Mouse (Mus musculus): ENCODE measurements around the gene March5. TPM values are rescaled to one million over a fixed set of nuclear protein-coding genes. Genes with fewer than 3 reads are reported as not detected.
A peak's percentile ranks its signal among the peaks of the same experiment; 100 is the strongest.

Gene March5
- polyA plus RNA-seq, 1 experiment from 2014 or later, result 102 TPM

DNA sequence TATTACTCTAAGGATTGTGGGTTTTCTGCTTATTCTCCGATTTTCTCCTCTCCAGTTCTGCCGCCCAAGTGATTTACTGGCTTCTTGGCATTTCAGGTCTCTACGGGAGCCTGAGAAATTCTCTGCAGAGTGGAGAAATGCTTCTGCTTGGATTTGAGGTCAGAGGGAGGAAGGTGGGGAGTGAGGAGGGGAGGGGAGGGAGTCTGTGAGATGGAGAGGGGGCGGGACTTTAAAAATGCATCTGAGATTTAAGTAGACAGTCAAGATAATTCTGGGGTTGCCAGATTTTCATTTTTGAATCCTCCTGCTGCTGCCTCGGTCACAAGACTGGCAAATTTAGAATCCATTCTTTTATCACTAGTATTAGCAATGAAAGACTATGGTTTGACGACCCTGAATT lies 31.4 kb upstream of the March5 start:
- Histone ChIP-seq H3K4me2 (ENCODE audit: low read depth, low read length) (peak overlapping the region; percentile 100), H3K9ac (ENCODE audit: low read depth, low read length) (peak overlapping the region; percentile 65), H3K9me3 (ENCODE audit: control insufficient read depth, low read length) (no peaks in the 10 kb centered on the region), H3K36me3 (ENCODE audit: control insufficient read depth, insufficient read depth, low read length) (no peaks in the 10 kb centered on the region), H3K27ac (replicated peaks; ENCODE audit: low read depth, low read length) (peak overlapping the region; percentile 64), H3K4me1 (ENCODE audit: control insufficient read depth, insufficient read depth, low read length) (peaks cover 8% of the 10 kb centered on the region), H3K4me3 (ENCODE audit: low read depth, low read length) (peak overlapping the region; percentile 68), H3K27me3 (replicated peaks; ENCODE audit: control insufficient read depth, insufficient read depth, low read length) (peaks cover 38% of the 10 kb centered on the region)
- 13% methylated on average over 6 of the region's 6 CpGs for WGBS
- DNase-seq (ENCODE audit: low spot score) (peak; percentile 25), ATAC-seq (ENCODE audit: low read depth) (no peak)

DNA sequence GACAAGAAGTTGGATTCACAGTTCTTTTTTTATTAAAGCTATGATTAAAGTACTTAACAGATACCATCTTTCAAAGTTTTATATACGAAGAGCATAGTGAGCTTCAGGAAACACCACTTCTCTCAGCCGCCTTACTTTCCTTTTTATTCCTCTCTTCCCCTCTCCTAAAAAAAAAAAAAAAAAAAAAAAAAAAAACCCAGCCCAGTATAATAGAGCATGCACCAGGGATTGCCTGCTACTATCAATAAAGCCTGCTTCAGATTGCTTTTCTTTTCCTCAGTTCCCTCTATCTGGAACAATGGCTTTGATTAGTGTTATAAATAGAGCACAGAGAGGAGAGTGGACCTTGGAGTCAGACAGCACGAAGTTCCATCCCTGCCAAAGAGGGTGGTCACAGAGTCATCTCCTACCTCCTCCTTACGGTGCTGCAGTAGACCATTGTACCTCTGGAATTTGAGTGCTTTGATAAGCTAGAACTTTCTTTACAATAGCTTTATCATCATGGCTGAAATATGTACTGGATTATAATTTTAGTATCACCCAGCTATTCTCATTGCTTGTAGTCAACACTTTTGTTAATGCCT lies 30.4 kb upstream of the March5 start:
- 44% methylated on average over 4 of the region's 4 CpGs for WGBS

DNA sequence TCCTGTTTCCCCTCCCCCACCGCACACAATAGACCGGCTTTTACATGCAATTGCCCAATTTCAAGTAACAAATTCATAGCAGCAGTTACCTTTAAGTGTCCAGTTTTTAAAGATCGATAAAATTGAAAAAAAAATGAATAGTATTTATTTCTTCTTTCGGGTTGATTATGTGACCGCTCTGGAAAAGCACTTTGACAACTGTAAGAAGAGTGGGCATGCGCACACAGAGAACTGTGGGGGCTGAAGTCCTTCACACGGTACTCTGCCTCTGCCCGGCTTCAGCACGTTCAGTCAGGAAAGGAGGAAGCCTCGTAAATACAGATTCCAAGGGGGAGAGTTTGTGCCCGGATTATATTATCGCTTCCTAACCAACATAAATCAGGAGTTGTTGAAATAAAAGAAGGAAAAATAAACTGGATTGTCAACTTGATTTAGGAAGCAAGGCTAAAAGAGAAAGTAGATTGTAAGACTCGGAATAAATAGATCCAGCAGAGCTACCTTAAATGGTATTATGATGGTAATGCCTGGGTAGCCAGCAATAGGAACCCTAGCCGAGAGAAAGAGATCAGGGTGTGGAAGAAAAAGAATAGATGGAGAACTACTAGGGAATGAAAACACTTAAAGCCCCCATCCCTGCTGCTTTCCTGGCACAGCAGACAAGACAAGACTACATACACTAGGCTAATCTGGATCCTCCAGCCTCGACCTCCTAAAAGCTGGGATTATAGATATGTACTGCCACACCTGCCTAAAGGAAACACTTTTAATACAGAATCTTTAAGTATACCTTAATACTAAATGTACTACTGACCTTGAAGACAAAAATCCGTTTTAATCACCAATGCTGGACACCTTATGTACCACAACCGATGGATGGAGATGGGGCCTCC lies 29.3 kb upstream of the March5 start:
- H3K36me3 ChIP-seq (ENCODE audit: control insufficient read depth, insufficient read depth, low read length), result no peaks in the 10 kb centered on the region
- 16% methylated on average over 17 of the region's 17 CpGs for WGBS
- DNase-seq (ENCODE audit: low spot score) (peak; percentile 88), ATAC-seq (ENCODE audit: low read depth) (peak; percentile 73)
- H3K4me3 ChIP-seq (ENCODE audit: low read depth, low read length), result peak overlapping the region; percentile 35
- H3K9me3 ChIP-seq (ENCODE audit: control insufficient read depth, low read length), result no peaks in the 10 kb centered on the region
- H3K27ac ChIP-seq (replicated peaks; ENCODE audit: low read depth, low read length), result no peak overlapping the region
- H3K4me1 ChIP-seq (ENCODE audit: control insufficient read depth, insufficient read depth, low read length), result peaks cover 8% of the 10 kb centered on the region
- peak overlapping the region; percentile 53; the same call in 1 of the 2 replicates for H3K9ac ChIP-seq (ENCODE audit: low read depth, low read length)
- H3K4me2 ChIP-seq (ENCODE audit: low read depth, low read length), result peak overlapping the region; percentile 54
- H3K27me3 ChIP-seq (replicated peaks; ENCODE audit: control insufficient read depth, insufficient read depth, low read length), result peaks cover 25% of the 10 kb centered on the region

More for the DNA sequence above, 30.4 kb upstream of the March5 start:
- ATAC-seq (ENCODE audit: low read depth) (no peak), DNase-seq (ENCODE audit: low spot score) (no peak)
- peaks cover 36% of the 10 kb centered on the region for H3K27me3 ChIP-seq (replicated peaks; ENCODE audit: control insufficient read depth, insufficient read depth, low read length)
- peaks cover 8% of the 10 kb centered on the region for H3K4me1 ChIP-seq (ENCODE audit: control insufficient read depth, insufficient read depth, low read length)
- H3K9me3 ChIP-seq (ENCODE audit: control insufficient read depth, low read length), result no peaks in the 10 kb centered on the region
- H3K27ac ChIP-seq (replicated peaks; ENCODE audit: low read depth, low read length), result no peak overlapping the region
- H3K4me2 ChIP-seq (ENCODE audit: low read depth, low read length), result no peak overlapping the region
- no peak overlapping the region for H3K4me3 ChIP-seq (ENCODE audit: low read depth, low read length)
- no peak overlapping the region for H3K9ac ChIP-seq (ENCODE audit: low read depth, low read length)
- no peaks in the 10 kb centered on the region for H3K36me3 ChIP-seq (ENCODE audit: control insufficient read depth, insufficient read depth, low read length)

DNA sequence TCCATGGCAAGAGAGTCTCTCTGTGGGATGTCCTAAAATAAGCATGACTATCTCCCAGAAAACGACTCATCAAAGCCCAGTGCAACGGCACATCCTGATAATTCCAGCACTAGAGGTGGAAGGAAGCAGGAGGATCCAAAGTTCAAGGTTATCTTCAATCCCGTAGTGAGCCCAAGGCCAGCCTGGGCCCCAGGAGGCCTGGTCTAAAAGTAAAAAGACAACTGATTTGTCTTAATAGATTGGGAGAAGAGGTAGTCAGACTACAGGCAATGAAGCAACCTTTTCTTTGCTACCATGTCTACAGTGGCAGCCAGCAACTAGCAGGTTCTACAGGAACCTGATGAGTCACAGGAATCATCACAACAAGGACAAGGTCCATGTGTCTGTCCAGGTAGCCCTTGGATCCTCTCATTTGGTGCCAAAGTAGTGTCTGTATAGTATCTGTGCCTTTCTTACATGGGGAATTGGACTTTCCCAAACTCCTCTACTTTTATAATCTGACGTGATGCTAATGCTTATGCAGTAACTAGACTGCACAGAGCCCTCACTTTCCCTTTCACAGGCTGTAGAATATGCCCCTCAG lies 18.9 kb upstream of the March5 start:
- WGBS, result 76% methylated on average over 4 of the region's 4 CpGs
- ATAC-seq (ENCODE audit: low read depth), result no peak

DNA sequence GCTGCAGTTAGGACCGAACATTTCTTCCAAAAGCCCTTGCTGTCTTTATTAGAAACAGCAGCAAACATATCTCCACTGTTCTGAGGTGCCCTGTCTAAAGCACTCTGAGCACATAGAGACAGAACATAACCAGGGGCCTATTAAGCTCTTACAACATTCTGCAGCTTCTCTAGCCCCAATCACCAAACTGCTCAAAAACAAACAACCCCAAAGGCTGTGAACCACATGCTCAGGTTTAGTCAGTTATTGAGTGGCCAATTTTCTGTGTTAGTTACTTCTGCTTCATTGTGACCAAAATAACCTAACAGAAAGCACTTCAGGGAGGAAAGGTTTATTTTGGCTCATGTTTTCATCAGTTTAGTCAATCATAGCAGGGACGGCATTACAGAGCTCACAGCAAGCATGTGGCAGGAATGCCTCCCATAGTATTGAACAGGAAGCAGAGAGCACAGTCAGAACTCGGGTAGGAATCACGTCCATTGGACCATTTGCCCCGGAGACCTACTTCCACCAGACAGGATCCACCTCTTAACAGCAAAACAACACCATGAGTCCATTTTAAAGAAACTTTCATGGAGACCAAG lies 14.8 kb upstream of the March5 start:
- H3K4me1 ChIP-seq (ENCODE audit: control insufficient read depth, insufficient read depth, low read length), result no peaks in the 10 kb centered on the region
- no peak overlapping the region for H3K27ac ChIP-seq (replicated peaks; ENCODE audit: low read depth, low read length)
- ATAC-seq (ENCODE audit: low read depth), result no peak
- H3K9me3 ChIP-seq (ENCODE audit: control insufficient read depth, low read length), result no peaks in the 10 kb centered on the region
- H3K36me3 ChIP-seq (ENCODE audit: control insufficient read depth, insufficient read depth, low read length), result no peaks in the 10 kb centered on the region
- no peak overlapping the region for H3K9ac ChIP-seq (ENCODE audit: low read depth, low read length)
- no peak overlapping the region for H3K4me2 ChIP-seq (ENCODE audit: low read depth, low read length)
- DNase-seq (ENCODE audit: low spot score), result no peak
- H3K4me3 ChIP-seq (ENCODE audit: low read depth, low read length), result no peak overlapping the region
- no peaks in the 10 kb centered on the region for H3K27me3 ChIP-seq (replicated peaks; ENCODE audit: control insufficient read depth, insufficient read depth, low read length)
- WGBS, result 61% methylated on average over 5 of the region's 5 CpGs

More for the DNA sequence above, 18.9 kb upstream of the March5 start:
- Histone ChIP-seq H3K36me3 (ENCODE audit: control insufficient read depth, insufficient read depth, low read length) (no peaks in the 10 kb centered on the region), H3K4me3 (ENCODE audit: low read depth, low read length) (no peak overlapping the region), H3K27ac (replicated peaks; ENCODE audit: low read depth, low read length) (no peak overlapping the region), H3K9ac (ENCODE audit: low read depth, low read length) (no peak overlapping the region), H3K4me2 (ENCODE audit: low read depth, low read length) (no peak overlapping the region), H3K9me3 (ENCODE audit: control insufficient read depth, low read length) (no peaks in the 10 kb centered on the region), H3K4me1 (ENCODE audit: control insufficient read depth, insufficient read depth, low read length) (no peaks in the 10 kb centered on the region), H3K27me3 (replicated peaks; ENCODE audit: control insufficient read depth, insufficient read depth, low read length) (no peaks in the 10 kb centered on the region)
- no peak for DNase-seq (ENCODE audit: low spot score)

DNA sequence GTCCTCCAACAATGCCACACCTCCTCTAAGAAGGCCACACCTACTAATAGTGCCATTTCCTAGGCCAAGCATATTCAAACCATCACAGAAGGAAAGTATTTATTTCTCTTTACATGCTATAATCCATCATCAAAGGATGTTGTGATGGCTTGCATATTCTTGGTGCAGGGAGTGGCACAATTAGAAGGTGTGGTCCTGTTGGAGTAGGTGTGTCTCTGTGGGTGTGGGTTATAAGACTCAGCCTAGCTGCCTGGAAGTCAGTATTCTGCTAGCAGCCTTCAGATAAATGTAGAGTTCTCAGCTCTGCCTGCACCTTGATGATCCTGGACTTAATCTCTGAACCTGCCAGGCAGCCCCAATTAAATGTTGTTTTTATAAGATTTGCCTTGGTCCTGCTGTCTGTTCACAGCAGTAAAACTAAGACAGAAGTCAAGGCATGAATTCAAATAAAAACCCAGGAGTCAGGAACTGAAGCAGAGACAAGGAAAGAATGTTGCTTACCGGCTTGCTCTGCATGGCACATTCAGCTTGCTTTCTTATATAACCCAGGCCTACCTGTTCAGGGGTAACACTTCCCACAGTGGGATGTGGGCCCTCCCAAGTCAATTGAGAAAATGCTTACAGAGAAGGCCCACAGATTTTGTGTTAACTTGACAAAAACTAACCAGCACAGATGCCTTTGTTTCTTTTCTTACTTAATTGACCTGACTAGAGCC lies 9.0 kb upstream of the March5 start:
- H3K4me1 ChIP-seq (ENCODE audit: control insufficient read depth, insufficient read depth, low read length), result no peaks in the 10 kb centered on the region
- WGBS, result 78% methylated on average over 1 of the region's 1 CpGs
- no peak overlapping the region for H3K27ac ChIP-seq (replicated peaks; ENCODE audit: low read depth, low read length)

DNA sequence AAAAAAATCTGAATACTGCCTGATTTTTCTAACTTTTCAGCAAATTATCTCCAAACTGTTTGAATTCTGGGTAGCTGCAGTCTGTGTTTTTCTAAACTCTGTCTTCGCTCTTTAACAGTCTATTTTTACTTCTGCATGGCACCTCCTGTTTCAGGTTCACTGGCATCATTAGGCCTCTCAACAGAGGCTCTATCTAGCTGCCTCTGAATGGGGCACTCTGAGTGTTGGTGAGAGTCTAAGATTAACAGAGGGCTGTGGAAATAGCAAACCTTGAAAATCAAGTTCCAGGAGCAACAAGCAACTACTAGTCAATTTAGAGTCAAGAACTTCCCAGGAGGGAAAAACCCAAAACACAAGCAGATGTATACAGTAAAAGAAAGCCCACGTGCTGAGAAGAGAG lies 7.5 kb upstream of the March5 start:
- Histone ChIP-seq H3K4me1 (ENCODE audit: control insufficient read depth, insufficient read depth, low read length) (no peaks in the 10 kb centered on the region), H3K36me3 (ENCODE audit: control insufficient read depth, insufficient read depth, low read length) (no peaks in the 10 kb centered on the region), H3K9ac (ENCODE audit: low read depth, low read length) (no peak overlapping the region), H3K27me3 (replicated peaks; ENCODE audit: control insufficient read depth, insufficient read depth, low read length) (no peaks in the 10 kb centered on the region), H3K4me2 (ENCODE audit: low read depth, low read length) (no peak overlapping the region), H3K9me3 (ENCODE audit: control insufficient read depth, low read length) (no peaks in the 10 kb centered on the region), H3K27ac (replicated peaks; ENCODE audit: low read depth, low read length) (no peak overlapping the region), H3K4me3 (ENCODE audit: low read depth, low read length) (no peak overlapping the region)
- ATAC-seq (ENCODE audit: low read depth) (no peak), DNase-seq (ENCODE audit: low spot score) (no peak)
- 64% methylated on average over 2 of the region's 2 CpGs for WGBS

More for the DNA sequence above, 9.0 kb upstream of the March5 start:
- no peak overlapping the region for H3K4me2 ChIP-seq (ENCODE audit: low read depth, low read length)
- DNase-seq (ENCODE audit: low spot score), result no peak
- no peak overlapping the region for H3K9ac ChIP-seq (ENCODE audit: low read depth, low read length)
- no peak overlapping the region for H3K4me3 ChIP-seq (ENCODE audit: low read depth, low read length)
- no peaks in the 10 kb centered on the region for H3K36me3 ChIP-seq (ENCODE audit: control insufficient read depth, insufficient read depth, low read length)
- ATAC-seq (ENCODE audit: low read depth), result no peak
- no peaks in the 10 kb centered on the region for H3K27me3 ChIP-seq (replicated peaks; ENCODE audit: control insufficient read depth, insufficient read depth, low read length)
- no peaks in the 10 kb centered on the region for H3K9me3 ChIP-seq (ENCODE audit: control insufficient read depth, low read length)

DNA sequence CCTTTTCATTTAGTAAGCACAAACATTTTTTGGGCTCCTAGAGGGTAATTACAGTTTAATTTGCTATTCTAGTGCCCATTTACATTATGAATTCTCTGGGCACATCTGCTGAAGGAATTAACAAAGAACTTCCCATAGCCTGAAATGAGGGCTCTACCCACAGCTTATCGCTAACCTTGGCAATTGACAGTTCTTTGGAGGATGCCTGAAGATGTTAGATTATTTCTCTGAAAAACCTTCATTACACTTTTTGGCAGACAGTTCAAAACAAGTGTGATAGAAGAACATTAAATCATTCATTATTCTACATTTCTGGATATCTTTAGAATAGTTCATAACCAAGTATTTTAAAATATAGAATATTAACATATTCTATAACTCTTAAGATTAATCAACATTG lies 4.0 kb upstream of the March5 start:
- 96% methylated on average over 1 of the region's 1 CpGs for WGBS

More for the DNA sequence above, 4.0 kb upstream of the March5 start:
- Histone ChIP-seq H3K27me3 (replicated peaks; ENCODE audit: control insufficient read depth, insufficient read depth, low read length) (no peaks in the 10 kb centered on the region), H3K4me2 (ENCODE audit: low read depth, low read length) (no peak overlapping the region), H3K27ac (replicated peaks; ENCODE audit: low read depth, low read length) (no peak overlapping the region), H3K9me3 (ENCODE audit: control insufficient read depth, low read length) (no peaks in the 10 kb centered on the region), H3K4me1 (ENCODE audit: control insufficient read depth, insufficient read depth, low read length) (no peaks in the 10 kb centered on the region), H3K9ac (ENCODE audit: low read depth, low read length) (no peak overlapping the region), H3K4me3 (ENCODE audit: low read depth, low read length) (no peak overlapping the region), H3K36me3 (ENCODE audit: control insufficient read depth, insufficient read depth, low read length) (no peaks in the 10 kb centered on the region)
- ATAC-seq (ENCODE audit: low read depth) (no peak), DNase-seq (ENCODE audit: low spot score) (no peak)

All from embryonic facial prominence, embryonic 14.5 days (tissue).